Mouse (Mus musculus): ENCODE results near the gene Ppp1r3a. TPM values are rescaled to one million over a fixed set of nuclear protein-coding genes. Genes with fewer than 3 reads are reported as not detected.
"Not testable (repeated sequence)": the region's sequence is repeated elsewhere in the genome, so short reads cannot be mapped to it uniquely, and the experiment has no call there.

The Ppp1r3a gene
- polyA plus RNA-seq, 1 experiment from 2014 or later, result 0.18 TPM

DNA sequence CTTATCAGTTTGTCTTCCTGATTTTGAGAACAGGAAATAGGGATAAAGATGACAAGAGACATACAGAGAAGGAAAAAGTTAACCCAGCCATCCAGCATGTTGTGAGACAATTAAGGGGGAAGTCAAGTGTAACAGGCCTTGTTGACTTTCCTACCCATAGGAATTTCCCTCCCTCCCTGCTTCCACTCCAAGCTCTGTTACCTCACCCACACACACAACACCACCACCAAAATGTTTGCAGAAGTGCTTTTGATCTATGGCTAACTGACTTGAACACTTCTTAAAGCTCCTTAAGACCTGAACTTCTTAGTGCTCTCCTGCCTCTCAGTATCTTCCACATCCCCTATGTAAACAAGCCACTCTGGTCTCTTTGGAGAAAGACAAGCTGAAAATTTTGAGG is 55.0 kb downstream of the Ppp1r3a start:
- Histone ChIP-seq H3K4me2 (no peak overlapping the region), H3K27ac (ENCODE audit: low read depth) (no peak overlapping the region), H3K27me3 (ENCODE audit: insufficient read depth, low read length) (no peaks in the 10 kb centered on the region), H3K9ac (no peak overlapping the region), H3K9me3 (ENCODE audit: low read depth, low read length) (no peaks in the 10 kb centered on the region), H3K4me1 (ENCODE audit: insufficient read depth) (no peaks in the 10 kb centered on the region), H3K36me3 (ENCODE audit: insufficient read depth) (no peaks in the 10 kb centered on the region), H3K4me3 (ENCODE audit: low read depth, low read length) (no peak overlapping the region)
- DNase-seq (peak; percentile 44), ATAC-seq (ENCODE audit: insufficient read depth) (peak; percentile 89)
- TF ChIP-seq CTCF (IDR thresholded peaks at IDR 0.05; ENCODE audit: low read depth), result no peak

DNA sequence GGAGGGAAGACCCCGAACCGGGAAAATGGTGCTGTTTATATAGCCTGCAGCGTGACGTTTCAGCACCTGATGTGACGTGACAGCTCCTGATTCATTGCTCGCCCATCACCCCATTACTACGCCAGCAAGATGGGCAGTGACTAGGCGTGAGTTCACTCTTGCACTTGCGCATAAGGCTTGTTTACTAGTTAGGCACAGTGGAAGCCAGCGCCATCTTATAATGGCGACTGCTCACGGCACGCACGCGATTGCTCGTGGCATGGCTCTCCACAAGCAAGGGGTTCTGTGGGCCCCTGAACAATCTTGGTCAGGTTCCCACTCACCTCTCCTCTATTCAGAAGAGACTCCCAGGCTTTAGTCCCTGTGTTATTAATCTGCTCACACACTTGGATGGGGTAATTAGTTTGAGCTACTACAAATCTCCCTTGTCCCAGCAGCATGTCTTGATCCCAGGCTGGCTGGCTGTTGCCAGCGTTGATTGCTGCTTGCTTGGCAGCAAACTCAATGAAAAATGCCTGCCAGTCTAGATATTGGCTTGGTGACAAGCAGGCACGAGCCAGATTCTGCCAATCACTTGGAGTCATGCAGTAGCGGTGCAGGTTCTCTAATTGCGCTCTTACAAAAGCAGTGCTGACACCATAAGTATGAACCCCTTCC is 75.7 kb downstream of the Ppp1r3a start:
- H3K4me1 ChIP-seq (ENCODE audit: insufficient read depth); H3K4me3 ChIP-seq (ENCODE audit: low read depth, low read length); H3K9me3 ChIP-seq (ENCODE audit: low read depth, low read length); H3K27me3 ChIP-seq (ENCODE audit: insufficient read depth, low read length); H3K9ac ChIP-seq; H3K27ac ChIP-seq (ENCODE audit: low read depth); H3K4me2 ChIP-seq; ATAC-seq (ENCODE audit: insufficient read depth); H3K36me3 ChIP-seq (ENCODE audit: insufficient read depth); DNase-seq: not testable (repeated sequence)
- 88% methylated on average over 20 of the region's 20 CpGs for WGBS

DNA sequence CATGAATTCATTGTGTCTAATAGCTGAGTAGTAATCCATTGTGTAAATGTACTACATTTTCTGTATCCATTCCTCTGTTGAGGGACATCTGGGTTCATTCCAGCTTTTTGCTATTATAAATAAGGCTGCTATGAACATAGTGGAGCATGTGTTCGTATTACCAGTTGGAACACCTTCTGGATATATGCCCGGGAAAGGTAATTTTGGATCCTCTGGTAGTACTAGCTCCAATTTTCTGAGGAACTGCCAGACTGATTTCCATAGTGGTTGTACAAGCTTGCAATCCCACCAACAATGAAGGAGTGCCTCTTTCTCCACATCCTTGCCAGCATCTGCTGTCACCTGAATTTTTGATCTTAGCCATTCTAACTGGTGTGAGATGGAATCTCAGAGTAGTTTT is 86.1 kb downstream of the Ppp1r3a start:
- not testable (repeated sequence) for H3K9ac ChIP-seq; H3K4me3 ChIP-seq (ENCODE audit: low read depth, low read length); H3K9me3 ChIP-seq (ENCODE audit: low read depth, low read length); DNase-seq; H3K4me1 ChIP-seq (ENCODE audit: insufficient read depth); ATAC-seq (ENCODE audit: insufficient read depth); H3K27ac ChIP-seq (ENCODE audit: low read depth); H3K36me3 ChIP-seq (ENCODE audit: insufficient read depth); H3K4me2 ChIP-seq; H3K27me3 ChIP-seq (ENCODE audit: insufficient read depth, low read length)
- WGBS, result 81% methylated on average over 2 of the region's 2 CpGs

DNA sequence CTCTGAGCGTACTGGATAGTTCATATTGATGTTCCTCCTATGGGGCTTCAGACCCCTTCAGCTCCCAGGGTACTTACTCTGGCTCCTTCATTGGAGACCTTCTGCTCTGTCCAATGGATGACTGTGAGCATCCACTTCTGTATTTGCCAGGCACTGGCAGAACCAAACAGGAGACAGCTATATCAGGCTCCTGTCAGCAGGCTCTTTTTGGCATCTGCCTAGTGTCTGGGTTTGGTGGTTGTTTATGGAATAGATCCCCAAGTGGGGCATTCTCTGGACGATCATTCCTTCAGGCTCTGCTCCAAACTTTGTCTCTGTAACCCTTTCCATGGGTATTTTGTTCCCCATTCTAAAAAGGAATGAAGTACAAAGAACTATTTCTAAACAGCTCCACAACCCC is 87.4 kb downstream of the Ppp1r3a start:
- not testable (repeated sequence) for H3K9ac ChIP-seq; H3K36me3 ChIP-seq (ENCODE audit: insufficient read depth); H3K27ac ChIP-seq (ENCODE audit: low read depth); DNase-seq; H3K9me3 ChIP-seq (ENCODE audit: low read depth, low read length); H3K4me3 ChIP-seq (ENCODE audit: low read depth, low read length); H3K4me1 ChIP-seq (ENCODE audit: insufficient read depth); ATAC-seq (ENCODE audit: insufficient read depth); H3K27me3 ChIP-seq (ENCODE audit: insufficient read depth, low read length); H3K4me2 ChIP-seq
- WGBS, result 78% methylated on average over 2 of the region's 2 CpGs

Other genes starting within 250 kb of the Ppp1r3a start
- gene Foxp2, start 146.1 kb upstream of the Ppp1r3a start, polyA plus RNA-seq (2014; fragmentation: Nextera tagmentation; extraction: Ambion mirVana), result 82.6 and 85.7 TPM in 2 replicates